Mouse (Mus musculus): ENCODE results near the gene Slc25a20.
"Not testable (repeated sequence)": the region's sequence is repeated elsewhere in the genome, so short reads cannot be mapped to it uniquely, and the experiment has no call there.

Slc25a20 gene

DNA sequence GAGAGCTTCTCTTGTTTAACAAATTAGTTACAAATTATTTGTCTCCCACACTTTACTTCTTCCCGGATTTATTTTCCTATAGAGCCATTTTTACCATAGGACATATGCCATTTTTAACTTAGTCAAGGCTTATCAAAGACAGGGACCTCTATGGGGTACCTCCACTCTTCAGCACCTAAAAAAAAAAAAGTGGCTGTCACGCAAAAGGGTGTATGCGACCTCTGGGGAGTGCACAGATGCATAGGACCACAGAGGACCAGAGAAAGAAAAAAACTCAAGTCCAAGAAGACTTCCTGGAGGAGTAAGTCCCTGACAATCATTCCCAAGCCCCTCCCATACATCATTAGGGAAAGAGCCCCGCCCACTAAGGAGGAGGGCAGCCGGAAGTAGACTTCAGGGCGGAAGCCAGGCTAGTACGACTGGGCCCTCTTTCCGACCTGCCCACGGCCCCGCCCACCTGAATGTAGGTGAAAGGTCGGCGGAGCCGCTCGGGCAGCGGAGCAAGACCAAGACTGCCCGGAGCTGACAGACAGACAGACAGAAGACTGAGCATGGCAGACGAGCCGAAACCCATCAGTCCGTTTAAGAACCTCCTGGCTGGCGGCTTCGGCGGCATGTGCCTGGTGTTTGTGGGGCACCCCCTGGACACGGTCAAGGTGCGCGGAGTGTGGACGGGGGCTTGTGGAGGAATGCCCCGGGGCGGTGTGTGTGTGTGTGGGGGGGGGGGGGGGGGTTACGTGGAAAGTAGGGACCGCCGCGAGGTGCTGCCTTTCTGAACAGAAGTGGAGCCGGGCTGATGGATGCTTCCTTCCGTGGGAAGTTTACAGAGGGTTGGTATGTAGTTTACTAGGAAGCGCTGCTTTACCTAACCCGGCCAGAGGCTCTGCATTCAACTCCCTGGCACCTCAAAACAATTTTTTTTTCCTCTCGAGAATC lies at the start of gene Slc25a20:
Slc25a20 (plus strand) TSS at position 412 of the 936 bp plus-strand sequence.
- peak; percentile 61 to 83 for DNase-seq

DNA sequence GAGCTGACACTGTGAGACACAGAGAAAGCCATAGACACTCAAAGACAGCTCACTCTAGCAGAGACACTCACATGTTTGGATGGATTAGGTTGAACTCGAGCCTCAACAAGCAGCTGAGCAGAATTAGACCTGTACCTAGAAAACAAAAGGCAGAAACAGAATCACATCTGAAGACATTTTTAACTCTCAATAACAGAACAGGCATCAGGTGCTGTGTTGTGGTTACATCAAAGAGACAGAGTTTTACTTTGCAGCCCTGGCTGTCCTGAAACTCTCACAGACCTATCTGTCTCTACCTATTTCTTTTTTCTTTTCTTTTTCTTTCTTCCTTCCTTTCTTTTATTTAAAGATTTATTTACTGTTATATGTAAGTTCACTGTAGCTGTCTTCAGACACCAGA lies 44.6 kb upstream of the Slc25a20 start:
- DNase-seq = no peak

GRCm38 (mm10) chr9:108626498-108626897 lies 35.4 kb upstream of the Slc25a20 start:
- peak; percentile 19 to 35 for DNase-seq

- DNase-seq = no peak
Measured at GRCm38 (mm10) chr9:108628141-108628540, 33.7 kb upstream of the Slc25a20 start.

GRCm38 (mm10) chr9:108630683-108631082 lies 31.2 kb upstream of the Slc25a20 start:
- no peak for DNase-seq

DNA sequence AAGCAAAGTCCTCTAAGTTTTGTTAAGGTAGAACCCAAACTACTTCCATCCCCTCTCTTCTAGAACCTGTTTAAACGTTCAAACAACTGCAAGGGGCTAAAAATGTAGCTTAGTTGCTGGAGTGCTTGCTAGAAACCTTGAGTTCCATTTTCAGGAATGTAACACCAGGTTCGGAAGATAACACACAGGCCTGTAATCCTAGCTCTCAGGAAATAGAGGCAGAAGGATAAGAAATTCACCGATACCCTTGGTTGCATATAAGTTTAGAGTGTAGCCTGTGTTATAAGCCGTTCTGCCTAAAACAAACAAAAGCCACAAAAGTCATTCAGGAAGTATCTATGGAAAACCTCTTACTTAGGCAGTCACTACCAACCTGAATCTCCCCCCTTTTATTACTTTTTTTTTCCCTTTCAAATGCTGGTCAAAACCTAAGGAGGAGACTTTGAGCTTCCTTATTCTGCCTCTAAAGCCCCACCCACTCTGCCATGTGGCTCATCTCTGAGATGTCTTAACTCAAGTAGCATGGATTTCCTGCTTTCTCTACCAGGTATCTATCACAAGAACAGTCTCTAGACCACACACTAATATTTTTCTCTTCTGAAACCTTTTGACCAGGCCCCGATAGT lies 30.1 kb upstream of the Slc25a20 start:
- no peak for DNase-seq

GRCm38 (mm10) chr9:108632375-108632774 lies 29.5 kb upstream of the Slc25a20 start:
- DNase-seq = no peak

- no peak for DNase-seq
Measured at GRCm38 (mm10) chr9:108633846-108634245, 28.0 kb upstream of the Slc25a20 start.

- DNase-seq = no peak
Measured at GRCm38 (mm10) chr9:108635415-108635814, 26.5 kb upstream of the Slc25a20 start.

DNA sequence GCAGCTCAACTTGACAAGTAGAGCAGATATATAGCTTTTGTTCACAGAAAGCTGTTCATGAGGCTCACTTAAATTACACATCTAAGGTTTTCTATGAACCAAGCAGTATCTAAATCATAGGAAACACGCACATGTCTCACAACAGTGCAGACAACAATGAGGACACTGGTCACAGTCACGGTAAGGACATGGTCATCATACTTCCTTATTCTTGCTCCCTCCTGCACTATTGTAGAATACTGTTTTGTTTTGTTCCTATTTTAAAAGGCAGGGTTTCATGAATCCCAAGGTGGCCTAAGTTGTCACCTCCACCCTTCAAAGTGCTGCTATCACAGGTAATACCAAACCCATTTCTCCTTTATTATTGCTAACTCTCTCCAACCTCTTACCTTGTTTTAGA lies 22.1 kb upstream of the Slc25a20 start:
- no peak for DNase-seq

- DNase-seq = no peak
Measured at GRCm38 (mm10) chr9:108648166-108648565, 13.7 kb upstream of the Slc25a20 start.

DNA sequence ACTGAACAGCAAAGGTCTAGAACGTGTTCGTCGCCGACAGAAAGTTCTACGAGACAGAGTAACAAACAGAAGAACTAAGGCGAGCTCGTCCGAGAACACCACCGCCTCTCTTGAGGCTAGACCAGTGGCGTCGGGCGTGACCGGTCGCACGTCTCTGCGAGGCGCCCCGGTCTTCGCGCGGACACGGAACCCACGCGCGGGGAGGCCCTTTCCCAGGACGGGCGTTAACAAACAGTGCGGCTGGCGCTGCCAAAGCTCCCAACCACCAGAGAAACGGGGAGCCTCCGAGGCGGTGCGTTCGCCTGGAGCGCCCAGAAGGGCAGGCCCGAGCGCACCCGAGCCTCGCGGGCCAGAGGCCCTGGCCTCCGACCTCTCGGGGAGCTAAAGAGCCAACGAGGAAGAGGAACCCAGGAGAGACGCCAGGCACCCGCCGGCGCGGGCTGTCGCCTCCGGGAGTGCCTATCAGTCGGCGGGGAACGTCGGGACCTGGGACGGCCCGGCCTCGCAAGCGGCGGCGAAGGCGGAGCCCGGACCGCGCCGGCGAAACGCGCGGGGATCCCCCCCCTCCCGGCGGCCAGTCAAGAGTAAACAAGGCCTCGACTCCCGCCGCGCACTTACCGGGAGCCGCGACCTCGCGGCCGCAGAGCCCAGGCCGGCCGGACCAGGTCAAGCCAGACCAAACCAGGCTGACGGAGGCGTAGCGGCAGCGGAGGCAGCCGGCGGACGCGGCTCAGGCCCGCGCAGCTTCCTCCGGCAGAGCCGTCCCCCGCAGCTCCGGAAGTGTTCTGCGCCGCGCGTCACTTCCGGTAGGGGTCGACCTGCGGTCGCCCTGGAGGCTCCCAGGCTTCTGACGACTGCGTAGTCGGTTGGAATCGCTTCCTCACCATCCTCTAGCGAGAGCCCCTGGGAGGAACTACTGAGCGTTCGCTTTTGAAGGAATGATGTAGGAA lies 13.0 kb upstream of the Slc25a20 start, which contains the start of gene Arih2:
Arih2 (minus strand) TSS at position 776 of the 950 bp plus-strand sequence.
- DNase-seq = peak; percentile 95

GRCm38 (mm10) chr9:108649561-108650440 lies 12.1 kb upstream of the Slc25a20 start:
- DNase-seq = peak in 1 of 2 experiments; percentile 19

DNA sequence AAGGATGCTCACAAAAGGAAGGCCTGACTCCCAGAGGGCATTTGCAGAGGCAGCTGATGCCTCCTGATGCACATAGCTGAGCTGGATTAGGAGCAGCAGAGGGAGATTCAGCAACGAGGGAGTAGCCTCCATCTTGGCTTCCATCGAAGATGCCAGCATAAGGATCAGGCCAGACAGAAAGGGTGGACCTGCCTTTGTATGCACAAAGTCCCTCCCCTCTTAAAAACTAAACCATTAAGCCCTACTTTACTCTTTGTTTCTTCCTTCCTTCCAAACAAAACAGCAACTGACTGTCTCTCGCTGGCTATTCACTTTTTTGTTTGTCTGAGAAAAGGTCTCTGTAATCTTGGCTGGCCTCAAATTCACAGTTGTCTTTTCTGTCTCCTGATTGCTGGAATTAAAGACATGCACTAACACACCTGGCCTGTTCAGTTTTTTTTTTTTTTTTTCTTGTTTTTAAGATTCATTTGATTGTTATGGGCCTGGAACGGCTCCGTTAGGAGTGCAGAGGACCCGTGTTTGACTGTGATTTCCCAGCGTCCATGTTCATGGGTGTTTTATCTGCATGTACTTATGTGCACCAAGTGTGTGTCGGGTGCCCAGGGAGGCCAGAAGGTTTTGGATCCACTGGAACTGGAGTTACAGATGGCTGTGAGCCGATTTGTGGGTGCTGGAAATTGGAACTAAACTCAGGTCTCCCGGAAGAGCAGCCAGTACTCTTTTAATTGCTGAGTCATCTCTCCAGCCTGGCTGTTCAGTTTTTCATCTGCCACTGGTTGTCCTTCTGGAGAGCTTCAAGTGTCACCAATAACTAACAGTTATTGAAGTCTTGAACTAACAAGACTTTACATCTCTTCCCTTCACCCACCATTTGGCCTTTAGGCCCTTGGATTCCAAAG lies 7.1 kb upstream of the Slc25a20 start:
- DNase-seq = no peak

DNA sequence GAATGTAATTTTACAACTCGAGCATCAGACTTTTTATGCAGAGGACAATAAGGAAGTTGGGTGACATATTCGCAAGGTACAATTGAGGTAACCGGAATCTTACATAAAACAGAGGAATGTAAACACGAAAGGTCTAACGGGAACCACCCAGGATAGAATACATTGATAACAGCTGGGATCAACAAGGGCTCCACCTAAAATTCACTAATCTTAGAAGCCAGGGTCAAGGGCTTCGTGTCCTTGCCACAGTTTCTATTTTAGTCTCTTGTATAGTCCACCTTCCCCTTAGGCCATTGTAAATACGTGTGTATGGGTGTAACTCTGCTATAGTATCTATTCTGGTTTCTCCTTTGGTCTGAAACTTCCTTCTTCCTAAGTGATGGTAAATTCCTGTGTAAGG lies 6.0 kb upstream of the Slc25a20 start:
- not testable (repeated sequence) for DNase-seq

DNA sequence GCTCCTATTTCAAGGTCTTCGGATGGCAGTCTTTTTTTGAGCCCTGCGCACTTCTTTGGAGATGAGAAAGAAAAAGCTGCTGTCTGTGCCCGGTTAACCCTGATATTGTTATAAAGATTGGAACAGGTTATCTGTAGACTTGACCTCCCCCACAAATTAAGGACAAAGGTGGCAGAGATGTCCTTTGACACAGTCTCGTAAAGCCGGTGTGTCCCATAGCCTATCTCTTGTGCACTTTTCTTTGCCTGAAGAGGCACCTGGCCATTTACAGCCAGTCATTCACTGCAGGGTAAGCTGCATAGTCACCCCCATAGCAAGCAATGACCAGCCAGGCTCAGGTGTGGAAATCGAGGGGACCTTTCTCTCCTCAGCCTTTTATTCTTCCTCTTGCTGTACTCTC lies 772 bp downstream of the Slc25a20 start:
- no peak for DNase-seq

- DNase-seq = no peak
Measured at GRCm38 (mm10) chr9:108669875-108670274, 8.0 kb downstream of the Slc25a20 start.

GRCm38 (mm10) chr9:108673151-108673550 lies 11.3 kb downstream of the Slc25a20 start:
- DNase-seq = no peak

DNA sequence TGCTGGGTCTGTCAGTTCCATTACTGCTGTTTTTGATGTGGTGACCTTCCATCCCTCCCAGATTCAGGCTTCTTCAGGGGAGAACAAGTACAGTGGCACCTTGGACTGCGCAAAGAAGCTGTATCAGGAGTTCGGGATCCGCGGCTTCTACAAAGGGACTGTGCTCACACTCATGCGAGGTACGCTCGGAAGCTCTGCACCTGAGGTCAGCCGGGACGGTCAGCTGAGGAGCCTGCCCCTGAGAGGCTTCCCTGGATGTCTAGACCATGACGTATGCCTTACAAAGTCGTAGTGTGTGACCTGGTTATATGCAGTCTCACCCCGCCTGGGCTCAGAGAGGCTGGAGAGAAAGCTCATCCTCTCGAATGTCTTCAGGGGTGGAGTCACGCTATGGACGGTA lies 18.1 kb downstream of the Slc25a20 start:
- no peak for DNase-seq

- peak; percentile 39 to 44 for DNase-seq
Measured at GRCm38 (mm10) chr9:108686475-108686887, 24.6 kb downstream of the Slc25a20 start.

- DNase-seq = no peak
Measured at GRCm38 (mm10) chr9:108687181-108687580, 25.3 kb downstream of the Slc25a20 start.
